In genomic region chr13:85926825-85927737, GRCm38 (mm10) we compare ENCODE assay signal across 11 mouse cellular contexts.
DNase-seq lines count a peak whose midpoint lies in the region; ATAC-seq and TF ChIP-seq lines count a peak whose summit lies in the region.
"Had no signal": no experiment of that assay in that cellular context is flagged by ENCODE, and none has a peak within 500 bp of the region (broad histone marks: within the 10 kb centered on the region; RNA-seq: fewer than 3 reads in every experiment).

No protein-coding gene starts in this region.

- H3K27ac ChIP-seq in kidney, postnatal 0 days: peak overlapping the region; percentile 57; the same call in 1 of the 2 replicates
- no peak overlapping the region for H3K27ac ChIP-seq in kidney, adult 2 months (ENCODE audit: insufficient read depth, low read depth, low read length)
- 0 out of 2 replicates have a peak overlapping the region, but pooled peaks have one; percentile 50 for H3K27ac ChIP-seq in forebrain, postnatal 0 days (ENCODE audit: low read depth, low read length)
- peak overlapping the region; percentile 48 for H3K27ac ChIP-seq in midbrain, embryonic 13.5 days

- WGBS in kidney, postnatal 0 days: 50% methylated on average over 4 of the region's 4 CpGs
- WGBS in kidney, adult 2 months: 46% methylated on average over 4 of the region's 4 CpGs
- 13% methylated on average over 4 of the region's 4 CpGs for WGBS in forebrain, postnatal 0 days
- WGBS in midbrain, embryonic 13.5 days: 56% methylated on average over 4 of the region's 4 CpGs

- H3K9ac ChIP-seq in kidney, postnatal 0 days (ENCODE audit: low read depth, low read length): no peak overlapping the region
- no peak overlapping the region for H3K9ac ChIP-seq in forebrain, postnatal 0 days
- H3K9ac ChIP-seq in midbrain, embryonic 13.5 days (replicated peaks): no peak overlapping the region

- no peaks in the 10 kb centered on the region for H3K36me3 ChIP-seq in kidney, postnatal 0 days (ENCODE audit: insufficient read depth, low read length)
- H3K36me3 ChIP-seq in kidney, adult 2 months (ENCODE audit: control insufficient read depth, insufficient read depth, low read length): no peaks in the 10 kb centered on the region
- no peaks in the 10 kb centered on the region for H3K36me3 ChIP-seq in forebrain, postnatal 0 days (ENCODE audit: insufficient read depth)
- no peaks in the 10 kb centered on the region for H3K36me3 ChIP-seq in midbrain, embryonic 13.5 days

- peak; percentile 52 for DNase-seq in kidney, postnatal 0 days (ENCODE audit: low spot score)
- DNase-seq in kidney, adult 2 months: no peak
- DNase-seq in brain, adult 2 months (ENCODE audit: low read depth, low spot score): peak; percentile 2
- peak; percentile 53 for DNase-seq in forebrain, postnatal 0 days
- DNase-seq in adrenal gland, adult 18-20 months (ENCODE audit: low spot score in 2 of 2): no peak
- no peak for DNase-seq in left cerebral cortex, adult 18-20 months (ENCODE audit: low spot score in 2 of 2)
- DNase-seq in heart, adult 11 months: no peak
- DNase-seq: heart, postnatal 14 days; kidney, postnatal 4 days; thymus, adult 18-20 months had no signal

- no peak for TF ChIP-seq CTCF in kidney, postnatal 0 days (IDR thresholded peaks at IDR 0.05; ENCODE audit: low read depth)
- no peak for TF ChIP-seq CTCF in kidney, adult 2 months (conservative IDR thresholded peaks at IDR 0.05; ENCODE audit: insufficient read depth, insufficient read length, low read depth, low read length)
- TF ChIP-seq CTCF in forebrain, postnatal 0 days (IDR thresholded peaks at IDR 0.05; ENCODE audit: low read depth): no peak

- TF ChIP-seq POLR2A in kidney, adult 2 months (IDR thresholded peaks at IDR 0.05; ENCODE audit: low read depth, low read length): no peak

- no peak overlapping the region for H3K4me3 ChIP-seq in kidney, postnatal 0 days (replicated peaks; ENCODE audit: low read depth, low read length)
- no peak overlapping the region for H3K4me3 ChIP-seq in kidney, adult 2 months (ENCODE audit: insufficient read depth, low read depth, low read length)
- H3K4me3 ChIP-seq in forebrain, postnatal 0 days (ENCODE audit: low read depth, low read length): no peak overlapping the region
- H3K4me3 ChIP-seq in midbrain, embryonic 13.5 days (replicated peaks): no peak overlapping the region

- no peak overlapping the region for H3K4me2 ChIP-seq in kidney, postnatal 0 days (ENCODE audit: low read length)
- H3K4me2 ChIP-seq in forebrain, postnatal 0 days (ENCODE audit: low read depth): no peak overlapping the region
- H3K4me2 ChIP-seq in midbrain, embryonic 13.5 days (replicated peaks): no peak overlapping the region

- H3K9me3 ChIP-seq in kidney, postnatal 0 days (replicated peaks; ENCODE audit: low read length): no peaks in the 10 kb centered on the region
- no peaks in the 10 kb centered on the region for H3K9me3 ChIP-seq in forebrain, postnatal 0 days (ENCODE audit: low read length)
- no peaks in the 10 kb centered on the region for H3K9me3 ChIP-seq in midbrain, embryonic 13.5 days

- ATAC-seq in kidney, postnatal 0 days (replicated peaks; ENCODE audit: low FRiP score, low read depth): no peak
- ATAC-seq in forebrain, postnatal 0 days: peak; percentile 93
- peak; percentile 98 for ATAC-seq in midbrain, embryonic 13.5 days

- H3K27me3 ChIP-seq in kidney, postnatal 0 days (ENCODE audit: insufficient read depth, low read length): no peaks in the 10 kb centered on the region
- H3K27me3 ChIP-seq in kidney, adult 2 months (replicated peaks; ENCODE audit: control insufficient read depth, insufficient read depth, low read length): no peaks in the 10 kb centered on the region
- H3K27me3 ChIP-seq in forebrain, postnatal 0 days (ENCODE audit: insufficient read depth, low read length): no peaks in the 10 kb centered on the region
- H3K27me3 ChIP-seq in midbrain, embryonic 13.5 days: no peaks in the 10 kb centered on the region

- no peaks in the 10 kb centered on the region for H3K4me1 ChIP-seq in kidney, postnatal 0 days (replicated peaks; ENCODE audit: insufficient read depth, low read length)
- H3K4me1 ChIP-seq in kidney, adult 2 months (ENCODE audit: control insufficient read depth, insufficient read depth, low read length): no peaks in the 10 kb centered on the region
- peaks cover 6% of the 10 kb centered on the region; the same call in 1 of the 2 replicates for H3K4me1 ChIP-seq in forebrain, postnatal 0 days (ENCODE audit: insufficient read depth)
- H3K4me1 ChIP-seq in midbrain, embryonic 13.5 days (replicated peaks): peaks cover 16% of the 10 kb centered on the region

Comparison
In these comparisons a context has a peak if more than half of its experiments do, and no peak if none do; other contexts are left out.
1. DNase-seq: peak in kidney, postnatal 0 days (single experiment), brain, adult 2 months (single experiment) and forebrain, postnatal 0 days (single experiment); none in kidney, adult 2 months (single experiment), adrenal gland, adult 18-20 months (0 of 2), left cerebral cortex, adult 18-20 months (0 of 2) and heart, adult 11 months (single experiment).